Mouse (Mus musculus): ENCODE measurements around the gene Prep. TPM values are rescaled to one million over a fixed set of nuclear protein-coding genes. Genes with fewer than 3 reads are reported as not detected.

Gene Prep
- polyA plus RNA-seq, 1 experiment from 2014 or later = 27.8 TPM

DNA sequence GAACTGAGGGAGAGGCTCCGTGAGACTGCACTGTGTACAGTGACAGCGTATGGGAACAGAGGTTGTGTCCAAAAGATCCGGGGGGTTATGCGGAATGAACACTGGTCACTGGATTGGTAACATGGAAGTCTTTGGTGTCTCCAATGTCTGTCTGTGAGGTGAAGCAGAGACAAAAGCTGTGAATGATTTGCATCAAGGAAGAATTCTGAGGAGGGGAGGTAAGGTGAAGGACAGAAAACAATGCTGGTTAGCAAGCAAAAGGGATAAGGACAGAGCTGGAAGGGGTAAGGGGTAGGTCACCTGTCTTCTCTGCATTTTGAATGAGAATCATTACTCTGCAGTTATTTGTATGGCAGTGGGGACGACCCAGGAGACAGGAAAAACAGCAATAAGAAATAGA is 127.5 kb downstream of the Prep start:
- Histone ChIP-seq H3K4me2 (replicated peaks) (no peak overlapping the region), H3K36me3 (no peaks in the 10 kb centered on the region), H3K4me3 (no peak overlapping the region), H3K9ac (no peak overlapping the region), H3K9me3 (no peaks in the 10 kb centered on the region), H3K27ac (no peak overlapping the region), H3K4me1 (no peaks in the 10 kb centered on the region), H3K27me3 (no peaks in the 10 kb centered on the region)
- 77% methylated on average over 5 of the region's 5 CpGs for WGBS
- no peak for ATAC-seq (ENCODE audit: insufficient number of reproducible peaks, insufficient read depth, low FRiP score, low TSS enrichment)

DNA sequence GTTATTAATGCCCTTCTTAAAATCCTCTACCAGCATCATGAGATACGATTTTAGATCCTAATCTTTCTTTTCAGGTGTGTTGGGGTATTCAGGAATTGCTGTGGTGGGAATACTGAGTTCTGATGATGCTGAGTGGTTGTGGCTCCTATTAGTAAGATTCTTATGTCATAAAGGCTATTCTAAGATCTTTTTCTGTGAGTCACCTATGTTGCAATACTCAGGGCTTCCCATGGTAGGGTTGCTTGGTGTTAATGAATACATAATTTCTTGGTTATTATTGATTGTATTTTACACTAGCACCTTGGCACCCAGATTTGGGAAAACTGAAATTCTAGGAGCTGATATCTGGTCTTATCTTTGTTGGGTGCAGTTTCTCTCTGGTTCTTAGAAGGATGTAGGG is 137.6 kb downstream of the Prep start:
- ATAC-seq (ENCODE audit: insufficient number of reproducible peaks, insufficient read depth, low FRiP score, low TSS enrichment) = no peak
- Histone ChIP-seq H3K4me3 (no peak overlapping the region), H3K9me3 (no peaks in the 10 kb centered on the region), H3K27me3 (no peaks in the 10 kb centered on the region), H3K4me2 (replicated peaks) (no peak overlapping the region), H3K36me3 (no peaks in the 10 kb centered on the region), H3K9ac (no peak overlapping the region), H3K4me1 (no peaks in the 10 kb centered on the region), H3K27ac (no peak overlapping the region)
- WGBS = 62% methylated on average over 1 of the region's 1 CpGs

DNA sequence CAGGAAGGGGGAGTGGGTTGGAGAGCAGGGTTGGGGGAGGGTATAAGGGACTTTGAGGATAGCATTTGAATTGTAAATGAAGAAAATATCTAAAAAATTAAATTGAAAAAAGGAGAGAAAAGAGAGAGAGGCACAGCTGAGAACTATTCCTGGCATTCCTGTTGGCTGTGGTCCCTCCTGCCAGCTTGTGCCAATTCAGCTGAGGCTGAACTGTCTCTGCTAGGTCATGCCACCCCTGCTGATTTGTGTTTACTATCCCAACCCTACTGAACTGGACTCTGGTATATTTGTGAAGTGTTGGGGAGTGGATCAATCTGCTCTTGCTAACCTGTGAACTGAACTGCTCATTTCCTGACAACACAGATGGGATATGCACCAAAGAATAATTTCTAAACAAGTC is 143.2 kb downstream of the Prep start:
- Histone ChIP-seq H3K27me3 (no peaks in the 10 kb centered on the region), H3K4me1 (no peaks in the 10 kb centered on the region), H3K9ac (no peak overlapping the region), H3K4me2 (replicated peaks) (no peak overlapping the region), H3K27ac (no peak overlapping the region), H3K9me3 (no peaks in the 10 kb centered on the region), H3K36me3 (no peaks in the 10 kb centered on the region), H3K4me3 (no peak overlapping the region)
- ATAC-seq (ENCODE audit: insufficient number of reproducible peaks, insufficient read depth, low FRiP score, low TSS enrichment) = no peak

DNA sequence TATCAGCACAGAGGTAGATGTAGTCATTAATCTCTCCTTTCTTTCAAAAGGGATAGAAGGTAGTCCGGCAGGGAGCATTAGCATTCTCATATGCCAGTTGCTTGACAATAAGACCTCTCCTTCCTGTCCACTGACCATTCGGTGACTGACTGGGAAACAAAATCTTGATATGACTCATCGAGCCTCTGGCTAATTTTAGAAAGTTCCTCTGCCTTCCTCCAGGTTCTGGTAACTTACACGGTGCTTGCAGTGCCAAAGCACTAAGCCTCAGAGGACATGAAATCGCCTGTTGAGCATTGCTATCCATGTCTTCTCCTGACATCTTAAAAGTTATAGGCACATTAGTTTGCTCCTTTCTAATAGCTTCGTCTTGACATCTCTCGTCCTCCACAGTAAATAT is 149.7 kb downstream of the Prep start:
- H3K27me3 ChIP-seq = no peaks in the 10 kb centered on the region
- 81% methylated on average over 7 of the region's 7 CpGs for WGBS
- H3K4me2 ChIP-seq (replicated peaks) = no peak overlapping the region
- no peaks in the 10 kb centered on the region for H3K9me3 ChIP-seq
- no peak overlapping the region for H3K9ac ChIP-seq
- no peaks in the 10 kb centered on the region for H3K4me1 ChIP-seq
- H3K4me3 ChIP-seq = no peak overlapping the region
- no peaks in the 10 kb centered on the region for H3K36me3 ChIP-seq
- H3K27ac ChIP-seq = no peak overlapping the region
- no peak for ATAC-seq (ENCODE audit: insufficient number of reproducible peaks, insufficient read depth, low FRiP score, low TSS enrichment)

Small RNA genes lying within 50 kb of the gene (microRNA-seq; reads per million reads assigned to microRNA genes)
- gene Gm23766 = not detected

Other genes starting within 250 kb of the Prep start
- 0.55 and 0.84 TPM in 2 replicates for gene Popdc3, start 110.9 kb downstream of the Prep start, polyA plus RNA-seq (2016; fragmentation: Nextera tagmentation; extraction: Ambion mirVana)

All from embryonic facial prominence, embryonic 12.5 days (tissue).